Mouse (Mus musculus) liver, adult 2 months (tissue): ENCODE measurements around the gene Olfr747. TPM values are rescaled to one million over a fixed set of nuclear protein-coding genes. Genes with fewer than 3 reads are reported as not detected.

Experiments used
- DNase-seq: peaks from one replicate; pipeline ENCODE4 v3.0.0-alpha.2; 2011; ENCODE audit warnings: low read depth, low spot score; ENCODE audit errors: extremely low read depth
- H3K27ac ChIP-seq: fragments of 200-500 bp; replicated peaks from 2 replicates; pipeline ENCODE4 v1.5.1; 2012; ENCODE audit warnings: low read depth, mild to moderate bottlenecking, control low read depth, inconsistent platforms, low read length; ENCODE audit not compliant: insufficient read depth
- H3K27me3 ChIP-seq: fragments of 200-500 bp; 2 replicates; pipeline ENCODE4 v1.6.1; 2012; ENCODE audit warnings: mild to moderate bottlenecking, moderate library complexity, low read length, inconsistent platforms; ENCODE audit not compliant: control insufficient read depth, insufficient read depth
- H3K36me3 ChIP-seq: fragments of 200-500 bp; 2 replicates; pipeline ENCODE4 v1.6.1; 2012; ENCODE audit warnings: low read length, inconsistent platforms; ENCODE audit not compliant: control insufficient read depth, insufficient read depth
- H3K4me1 ChIP-seq: fragments of 200-500 bp; 2 replicates; pipeline ENCODE4 v1.6.1; 2011; ENCODE audit warnings: low read length; ENCODE audit not compliant: control insufficient read depth, insufficient read depth
- H3K4me3 ChIP-seq: fragments of 200-500 bp; 2 replicates; pipeline ENCODE4 v1.5.1; 2011; ENCODE audit warnings: low read depth, mild to moderate bottlenecking, control low read depth, low read length, moderate library complexity; ENCODE audit not compliant: insufficient read depth
- H3K79me2 ChIP-seq: fragments of 200-500 bp; 2 replicates; pipeline ENCODE4 v1.6.1; 2012; ENCODE audit warnings: inconsistent platforms, mild to moderate bottlenecking, low read length, moderate library complexity; ENCODE audit not compliant: control insufficient read depth, insufficient read depth
- H3K9ac ChIP-seq: fragments of 200-500 bp; 2 replicates; pipeline ENCODE4 v1.6.1; 2012; ENCODE audit warnings: low read depth, mild to moderate bottlenecking, control low read depth, inconsistent platforms, low read length
- CTCF ChIP-seq: fragments of 200-500 bp; IDR thresholded peaks from 2 replicates; pipeline ENCODE4 v1.5.1; 2011; ENCODE audit warnings: low read depth, low read length, control low read depth
- POLR2A ChIP-seq: fragments of 200-500 bp; IDR thresholded peaks from 2 replicates; pipeline ENCODE4 v1.6.1; 2011; ENCODE audit warnings: low read length, control low read depth; ENCODE audit not compliant: insufficient read depth; ENCODE audit errors: extremely low read depth
- WGBS: fragments of 180-500 bp; shearing (Covaris S2); methylation state at CpG from one replicate; pipeline ENCODE4 v1.1.7; 2018; 5-methylcytosine and 5-hydroxymethylcytosine counted together
- polyA plus RNA-seq: library from polyadenylated mRNA; depleted of rRNA; stranded (reverse); fragments of >200 nt; gene quantifications from 2 replicates; pipeline ENCODE4 v1.2.3, GENCODE M21; 2012; rRNA removed
- total RNA-seq: library from RNA; depleted of rRNA; stranded (reverse); fragments of >200 nt; gene quantifications from 2 replicates; pipeline ENCODE4 v1.2.3, GENCODE M21; 2014; rRNA removed

Olfr747 gene
- total and polyA plus RNA-seq, 2 experiments = not detected

DNA sequence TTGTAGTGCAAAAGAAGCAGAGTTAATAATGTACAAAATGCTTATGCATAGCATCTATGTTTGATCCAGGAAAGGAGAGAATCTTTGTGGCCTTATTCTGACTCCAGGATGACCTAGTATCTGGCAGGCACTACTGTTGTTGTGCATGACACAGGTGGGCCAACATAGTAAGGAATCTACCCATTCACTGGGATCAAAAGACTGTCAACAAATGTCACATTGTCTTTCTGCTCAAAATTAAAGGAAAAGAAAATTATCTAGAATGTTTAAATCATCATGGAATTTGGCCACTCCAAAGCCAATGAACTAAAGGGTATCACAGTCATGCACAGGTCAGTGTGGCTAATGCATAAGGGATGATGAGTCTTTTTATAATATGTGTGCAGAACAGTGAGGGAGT is 46.2 kb downstream of the Olfr747 start, which contains the start of gene Olfr746:
Olfr746 (plus strand) TSS at position 301 of the 400 bp plus-strand sequence.
- Histone ChIP-seq H3K4me3 (no peak within 1 kb of the TSS), H3K9ac (no peak within 1 kb of the TSS), H3K4me1 (no peaks in the 10 kb centered on the region), H3K36me3 (no peaks in the 10 kb centered on the region), H3K27ac (no peak within 1 kb of the TSS), H3K79me2 (no peaks in the 10 kb centered on the region), H3K27me3 (no peaks in the 10 kb centered on the region)
- no peak for TF ChIP-seq POLR2A
- no peak for TF ChIP-seq CTCF
- DNase-seq = no peak

DNA sequence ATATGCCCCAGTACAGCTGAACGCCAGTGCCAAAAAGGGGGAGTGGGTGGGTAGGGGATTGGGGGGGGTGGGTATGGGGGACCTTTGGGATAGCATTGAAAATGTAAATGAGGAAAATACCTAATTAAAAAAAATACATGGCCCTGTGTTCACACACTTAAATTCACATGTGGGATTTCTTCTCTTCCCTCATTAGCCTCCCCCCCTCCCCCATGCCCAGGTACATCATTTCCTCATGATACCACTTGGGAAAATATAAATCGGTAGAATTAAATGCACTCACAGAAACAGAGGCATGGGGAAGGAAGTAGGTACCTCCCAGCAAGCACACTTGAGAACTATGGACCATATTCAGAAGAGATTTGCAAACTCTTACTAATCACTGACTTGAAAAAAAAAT is 53.9 kb downstream of the Olfr747 start, which contains the start of gene Olfr745:
Olfr745 (plus strand) TSS at position 301 of the 400 bp plus-strand sequence.
- no peak within 1 kb of the TSS for H3K27ac ChIP-seq
- H3K36me3 ChIP-seq = no peaks in the 10 kb centered on the region
- TF ChIP-seq CTCF = no peak
- no peak for TF ChIP-seq POLR2A
- no peak within 1 kb of the TSS for H3K4me3 ChIP-seq
- no peak within 1 kb of the TSS for H3K9ac ChIP-seq
- H3K4me1 ChIP-seq = no peaks in the 10 kb centered on the region
- no peak for DNase-seq
- H3K27me3 ChIP-seq = no peaks in the 10 kb centered on the region
- 77% methylated on average over 2 of the region's 2 CpGs for WGBS
- H3K79me2 ChIP-seq = no peaks in the 10 kb centered on the region

Other genes with a start within 250 kb of the Olfr747 start
- not detected in 2 replicates for gene Olfr740, start 247.7 kb downstream of the Olfr747 start, total RNA-seq
- gene Olfr740, start 247.7 kb downstream of the Olfr747 start, polyA plus RNA-seq = not detected in 2 replicates
- gene Olfr741, start 220.5 kb downstream of the Olfr747 start, total RNA-seq = not detected in 2 replicates
- gene Olfr741, start 220.5 kb downstream of the Olfr747 start, polyA plus RNA-seq = not detected in 2 replicates
- not detected in 2 replicates for gene Olfr742, start 189.6 kb downstream of the Olfr747 start, total RNA-seq
- not detected in 2 replicates for gene Olfr742, start 189.6 kb downstream of the Olfr747 start, polyA plus RNA-seq
- not detected in 2 replicates for gene Olfr743, start 171.4 kb downstream of the Olfr747 start, total RNA-seq
- gene Olfr743, start 171.4 kb downstream of the Olfr747 start, polyA plus RNA-seq = not detected in 2 replicates
- not detected in 2 replicates for gene Olfr744, start 78.3 kb downstream of the Olfr747 start, total RNA-seq
- gene Olfr744, start 78.3 kb downstream of the Olfr747 start, polyA plus RNA-seq = not detected in 2 replicates
- gene Olfr745, start 53.8 kb downstream of the Olfr747 start, total RNA-seq = not detected in 2 replicates
- not detected in 2 replicates for gene Olfr745, start 53.8 kb downstream of the Olfr747 start, polyA plus RNA-seq
- gene Olfr746, start 46.1 kb downstream of the Olfr747 start, total RNA-seq = not detected in 2 replicates
- gene Olfr746, start 46.1 kb downstream of the Olfr747 start, polyA plus RNA-seq = not detected in 2 replicates
- gene Olfr748, start 14.2 kb upstream of the Olfr747 start, total RNA-seq = not detected in 2 replicates
- not detected in 2 replicates for gene Olfr748, start 14.2 kb upstream of the Olfr747 start, polyA plus RNA-seq
- gene Olfr749, start 51.9 kb upstream of the Olfr747 start, total RNA-seq = not detected in 2 replicates
- gene Olfr749, start 51.9 kb upstream of the Olfr747 start, polyA plus RNA-seq = not detected in 2 replicates
- gene Ttc5, start 92.3 kb upstream of the Olfr747 start, total RNA-seq = 10.3 and 12.5 TPM in 2 replicates
- gene Ttc5, start 92.3 kb upstream of the Olfr747 start, polyA plus RNA-seq = 7.1 and 8.2 TPM in 2 replicates
- gene Ccnb1ip1, start 114.5 kb upstream of the Olfr747 start, total RNA-seq = 0.92 TPM in 1 of 2 replicates, not detected in the other
- not detected in 2 replicates for gene Ccnb1ip1, start 114.5 kb upstream of the Olfr747 start, polyA plus RNA-seq
- 11.0 and 11.5 TPM in 2 replicates for gene Parp2, start 114.6 kb upstream of the Olfr747 start, total RNA-seq
- gene Parp2, start 114.6 kb upstream of the Olfr747 start, polyA plus RNA-seq = 4.8 and 6.2 TPM in 2 replicates
- 9.0 and 14.2 TPM in 2 replicates for gene Tep1, start 177.4 kb upstream of the Olfr747 start, total RNA-seq
- gene Tep1, start 177.4 kb upstream of the Olfr747 start, polyA plus RNA-seq = 9.9 and 13.1 TPM in 2 replicates
- gene Klhl33, start 204.3 kb upstream of the Olfr747 start, total RNA-seq = 0.07 and 0.09 TPM in 2 replicates
- 0.05 TPM in 1 of 2 replicates, not detected in the other for gene Klhl33, start 204.3 kb upstream of the Olfr747 start, polyA plus RNA-seq
- 69.2 and 85.0 TPM in 2 replicates for gene Osgep, start 231.7 kb upstream of the Olfr747 start, total RNA-seq
- gene Osgep, start 231.7 kb upstream of the Olfr747 start, polyA plus RNA-seq = 41.5 and 50.1 TPM in 2 replicates
- gene Apex1, start 231.8 kb upstream of the Olfr747 start, total RNA-seq = 27.8 and 33.6 TPM in 2 replicates
- 27.1 and 28.4 TPM in 2 replicates for gene Apex1, start 231.8 kb upstream of the Olfr747 start, polyA plus RNA-seq
- 11.9 and 18.7 TPM in 2 replicates for gene Pip4p1, start 237.7 kb upstream of the Olfr747 start, total RNA-seq
- 40.5 and 43.6 TPM in 2 replicates for gene Pip4p1, start 237.7 kb upstream of the Olfr747 start, polyA plus RNA-seq
- gene Pnp, start 237.9 kb upstream of the Olfr747 start, total RNA-seq = 102 and 111 TPM in 2 replicates
- gene Pnp, start 237.9 kb upstream of the Olfr747 start, polyA plus RNA-seq = 83.1 and 97.7 TPM in 2 replicates